Mouse (Mus musculus): Measurements from ENCODE around the gene Grin2a.

DNA sequence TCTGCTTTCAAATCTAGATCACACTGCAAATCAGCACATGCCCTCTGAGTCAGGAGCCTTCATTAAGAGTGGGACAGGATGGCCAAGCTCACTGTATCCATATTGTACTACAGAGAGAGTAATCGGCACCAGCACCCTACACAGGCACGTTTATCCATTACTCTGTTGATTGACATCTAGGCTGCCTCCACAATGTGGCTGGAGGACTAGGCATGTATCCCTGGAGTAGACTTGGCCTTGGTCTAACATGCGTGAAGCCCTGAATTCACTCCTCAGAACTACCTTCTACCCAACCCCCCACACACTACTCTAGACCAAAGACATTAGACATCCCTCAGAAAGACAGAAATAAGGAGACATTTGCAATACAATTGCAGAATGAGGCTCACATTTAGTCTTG is 227.4 kb downstream of the Grin2a start:
- TF ChIP-seq POLR2A (IDR thresholded peaks at IDR 0.05; ENCODE audit: insufficient read depth, low read depth, low read length) (no peak), CTCF (IDR thresholded peaks at IDR 0.05; ENCODE audit: insufficient read depth, low read depth, low read length) (no peak)

Data from olfactory bulb, adult 2 months (tissue).